Mouse (Mus musculus): Measurements from ENCODE around the gene Zfp78. TPM values are rescaled to one million over a fixed set of nuclear protein-coding genes. Genes with fewer than 3 reads are reported as not detected.

Gene Zfp78
- polyA plus RNA-seq, 1 experiment: 0.34 TPM

DNA sequence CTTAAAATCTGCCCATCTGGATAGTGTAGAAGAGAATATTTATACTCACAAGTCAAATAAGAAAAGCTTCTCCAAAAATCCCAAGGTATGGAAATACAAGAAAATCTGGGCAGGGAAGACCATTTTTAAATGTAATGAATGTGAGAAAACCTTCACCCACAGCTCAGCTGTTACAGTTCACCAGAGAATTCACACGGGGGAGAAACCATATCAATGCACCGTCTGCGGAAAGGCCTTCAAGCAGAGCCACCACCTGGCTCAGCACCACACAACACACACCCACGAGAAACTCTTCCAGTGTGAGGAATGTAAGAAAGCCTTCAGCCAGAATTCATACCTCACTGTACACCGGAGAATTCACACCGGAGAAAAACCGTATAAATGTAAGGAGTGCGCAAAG lies 15.4 kb downstream of the Zfp78 start:
- H3K4me3 ChIP-seq (ENCODE audit: insufficient read depth, poor library complexity, severe bottlenecking): no peak overlapping the region
- no peaks in the 10 kb centered on the region for H3K79me3 ChIP-seq (ENCODE audit: low read depth)
- H3K36me3 ChIP-seq (ENCODE audit: control insufficient read depth, insufficient read depth): no peaks in the 10 kb centered on the region
- no peaks in the 10 kb centered on the region for H3K27me3 ChIP-seq (ENCODE audit: control insufficient read depth, insufficient read depth, insufficient read length)
- TF ChIP-seq MYOG (IDR thresholded peaks at IDR 0.05; ENCODE audit: control insufficient read depth, extremely low read depth, insufficient read length) (no peak), MAX (IDR thresholded peaks at IDR 0.05) (no peak), USF1 (IDR thresholded peaks at IDR 0.05; ENCODE audit: low read depth) (no peak), CEBPB (IDR thresholded peaks at IDR 0.05; ENCODE audit: low read depth) (no peak), FOSL1 (IDR thresholded peaks at IDR 0.05; ENCODE audit: insufficient read depth, low read length, poor library complexity, severe bottlenecking) (no peak), MYOD1 (IDR thresholded peaks at IDR 0.05; ENCODE audit: control insufficient read depth, insufficient read length, low read depth) (no peak), CTCF (IDR thresholded peaks at IDR 0.05; ENCODE audit: control insufficient read depth, insufficient read depth, insufficient read length) (no peak)
- no peaks in the 10 kb centered on the region for H3K79me2 ChIP-seq (ENCODE audit: control insufficient read depth, insufficient read depth)
- H3ac ChIP-seq (ENCODE audit: control insufficient read depth, insufficient read length, low read depth): no peak overlapping the region

- H3K79me3 ChIP-seq (ENCODE audit: low read depth): no peaks in the 10 kb centered on the region
- H3K36me3 ChIP-seq (ENCODE audit: control insufficient read depth, insufficient read depth): no peaks in the 10 kb centered on the region
- H3ac ChIP-seq (ENCODE audit: control insufficient read depth, insufficient read length, low read depth): no peak overlapping the region
- no peak overlapping the region for H3K4me3 ChIP-seq (ENCODE audit: insufficient read depth, poor library complexity, severe bottlenecking)
- no peaks in the 10 kb centered on the region for H3K27me3 ChIP-seq (ENCODE audit: control insufficient read depth, insufficient read depth, insufficient read length)
- TF ChIP-seq CTCF (IDR thresholded peaks at IDR 0.05; ENCODE audit: control insufficient read depth, insufficient read depth, insufficient read length) (no peak), FOSL1 (IDR thresholded peaks at IDR 0.05; ENCODE audit: insufficient read depth, low read length, poor library complexity, severe bottlenecking) (no peak), MAX (IDR thresholded peaks at IDR 0.05) (no peak), MYOG (IDR thresholded peaks at IDR 0.05; ENCODE audit: control insufficient read depth, extremely low read depth, insufficient read length) (no peak), CEBPB (IDR thresholded peaks at IDR 0.05; ENCODE audit: low read depth) (no peak), USF1 (IDR thresholded peaks at IDR 0.05; ENCODE audit: low read depth) (no peak), MYOD1 (IDR thresholded peaks at IDR 0.05; ENCODE audit: control insufficient read depth, insufficient read length, low read depth) (no peak)
- H3K79me2 ChIP-seq (ENCODE audit: control insufficient read depth, insufficient read depth): no peaks in the 10 kb centered on the region
Measured at GRCm38 (mm10) chr7:6381431-6381830, 18.4 kb downstream of the Zfp78 start.

GRCm38 (mm10) chr7:6383044-6383455 lies 20.0 kb downstream of the Zfp78 start, which contains the start of gene Zfp28:
Gene Zfp28 (plus strand): TSS chr7:6383295.
- Histone ChIP-seq H3K36me3 (ENCODE audit: control insufficient read depth, insufficient read depth) (no peaks in the 10 kb centered on the region), H3ac (ENCODE audit: control insufficient read depth, insufficient read length, low read depth) (peak within 1 kb of the TSS; percentile 73), H3K79me2 (ENCODE audit: control insufficient read depth, insufficient read depth) (no peaks in the 10 kb centered on the region), H3K79me3 (ENCODE audit: low read depth) (no peaks in the 10 kb centered on the region), H3K4me3 (ENCODE audit: insufficient read depth, poor library complexity, severe bottlenecking) (peak within 1 kb of the TSS; percentile 45), H3K27me3 (ENCODE audit: control insufficient read depth, insufficient read depth, insufficient read length) (no peaks in the 10 kb centered on the region)
- TF ChIP-seq CTCF (IDR thresholded peaks at IDR 0.05; ENCODE audit: control insufficient read depth, insufficient read depth, insufficient read length): peak; percentile 20
- no peak for TF ChIP-seq FOSL1 (IDR thresholded peaks at IDR 0.05; ENCODE audit: insufficient read depth, low read length, poor library complexity, severe bottlenecking)
- TF ChIP-seq CEBPB (IDR thresholded peaks at IDR 0.05; ENCODE audit: low read depth): no peak
- peak; percentile 72 for TF ChIP-seq MAX (IDR thresholded peaks at IDR 0.05)

DNA sequence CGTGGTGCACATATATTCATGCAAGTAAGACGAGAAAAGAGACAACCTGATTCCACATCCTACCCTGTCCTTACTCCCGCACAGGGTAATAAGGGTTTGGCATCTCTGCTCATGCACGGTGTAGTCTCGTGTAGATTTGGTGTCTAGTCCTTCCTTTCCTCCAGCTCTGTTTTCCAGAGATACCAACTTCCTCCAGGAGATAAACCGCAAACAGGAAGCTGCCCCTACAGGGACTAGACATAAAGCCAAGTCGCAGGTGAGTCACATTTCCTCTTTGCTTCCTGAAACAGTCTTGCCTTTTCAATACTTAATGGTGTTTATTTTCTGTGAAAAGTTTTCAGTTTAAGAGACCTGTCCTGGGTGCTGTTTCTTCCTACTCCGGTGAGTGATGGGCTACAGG lies 20.9 kb downstream of the Zfp78 start:
- H3K36me3 ChIP-seq (ENCODE audit: control insufficient read depth, insufficient read depth): no peaks in the 10 kb centered on the region
- no peaks in the 10 kb centered on the region for H3K79me2 ChIP-seq (ENCODE audit: control insufficient read depth, insufficient read depth)
- no peak overlapping the region for H3ac ChIP-seq (ENCODE audit: control insufficient read depth, insufficient read length, low read depth)
- no peaks in the 10 kb centered on the region for H3K27me3 ChIP-seq (ENCODE audit: control insufficient read depth, insufficient read depth, insufficient read length)
- no peaks in the 10 kb centered on the region for H3K79me3 ChIP-seq (ENCODE audit: low read depth)
- H3K4me3 ChIP-seq (ENCODE audit: insufficient read depth, poor library complexity, severe bottlenecking): no peak overlapping the region
- TF ChIP-seq CTCF (IDR thresholded peaks at IDR 0.05; ENCODE audit: control insufficient read depth, insufficient read depth, insufficient read length): no peak

GRCm38 (mm10) chr7:6386995-6387394 lies 23.9 kb downstream of the Zfp78 start:
- Histone ChIP-seq H3ac (ENCODE audit: control insufficient read depth, insufficient read length, low read depth) (no peak overlapping the region), H3K36me3 (ENCODE audit: control insufficient read depth, insufficient read depth) (peaks cover 4% of the 10 kb centered on the region), H3K27me3 (ENCODE audit: control insufficient read depth, insufficient read depth, insufficient read length) (no peaks in the 10 kb centered on the region), H3K79me2 (ENCODE audit: control insufficient read depth, insufficient read depth) (no peaks in the 10 kb centered on the region), H3K4me3 (ENCODE audit: insufficient read depth, poor library complexity, severe bottlenecking) (no peak overlapping the region), H3K79me3 (ENCODE audit: low read depth) (peaks cover 2% of the 10 kb centered on the region)
- TF ChIP-seq USF1 (IDR thresholded peaks at IDR 0.05; ENCODE audit: low read depth) (no peak), CTCF (IDR thresholded peaks at IDR 0.05; ENCODE audit: control insufficient read depth, insufficient read depth, insufficient read length) (no peak), MAX (IDR thresholded peaks at IDR 0.05) (no peak), MYOD1 (IDR thresholded peaks at IDR 0.05; ENCODE audit: control insufficient read depth, insufficient read length, low read depth) (no peak), CEBPB (IDR thresholded peaks at IDR 0.05; ENCODE audit: low read depth) (no peak), MYOG (IDR thresholded peaks at IDR 0.05; ENCODE audit: control insufficient read depth, extremely low read depth, insufficient read length) (no peak), FOSL1 (IDR thresholded peaks at IDR 0.05; ENCODE audit: insufficient read depth, low read length, poor library complexity, severe bottlenecking) (no peak)

DNA sequence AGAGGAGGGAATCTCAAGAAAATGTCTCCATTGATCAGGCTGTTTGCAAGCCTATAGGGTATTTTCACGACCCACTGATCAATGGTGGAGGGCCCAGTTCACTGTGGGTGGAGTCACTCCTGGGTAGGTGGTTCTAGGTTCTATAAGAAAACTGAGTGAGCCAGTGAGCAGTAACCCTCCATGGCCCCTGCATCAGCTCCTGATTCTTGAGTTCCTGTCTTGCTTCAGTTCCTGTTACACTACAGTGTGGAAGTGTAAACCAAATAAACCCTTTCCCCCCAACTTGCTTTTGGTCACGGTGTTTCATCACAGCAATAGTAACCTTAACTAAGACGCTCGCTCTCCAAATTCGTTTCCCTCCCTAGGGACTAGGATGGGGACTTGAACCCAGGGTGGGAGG lies 25.9 kb downstream of the Zfp78 start:
- no peak for TF ChIP-seq USF1 (IDR thresholded peaks at IDR 0.05; ENCODE audit: low read depth)
- no peak for TF ChIP-seq CTCF (IDR thresholded peaks at IDR 0.05; ENCODE audit: control insufficient read depth, insufficient read depth, insufficient read length)
- Histone ChIP-seq H3ac (ENCODE audit: control insufficient read depth, insufficient read length, low read depth) (no peak overlapping the region), H3K79me3 (ENCODE audit: low read depth) (peaks cover 2% of the 10 kb centered on the region), H3K4me3 (ENCODE audit: insufficient read depth, poor library complexity, severe bottlenecking) (no peak overlapping the region), H3K79me2 (ENCODE audit: control insufficient read depth, insufficient read depth) (no peaks in the 10 kb centered on the region), H3K36me3 (ENCODE audit: control insufficient read depth, insufficient read depth) (peaks cover 14% of the 10 kb centered on the region), H3K27me3 (ENCODE audit: control insufficient read depth, insufficient read depth, insufficient read length) (no peaks in the 10 kb centered on the region)
